Mouse (Mus musculus) central nervous system, embryonic 14 days (tissue): ENCODE data around the gene Zfp143. TPM values are rescaled to one million over a fixed set of nuclear protein-coding genes. Genes with fewer than 3 reads are reported as not detected.

Experiments used
- polyA plus RNA-seq: library from polyadenylated mRNA; depleted of rRNA; stranded (reverse); fragments of >200 nt; gene quantifications from 2 replicates; pipeline ENCODE4 v1.2.3, GENCODE M21; 2012; rRNA removed

Gene Zfp143
- polyA plus RNA-seq, result 22.7 and 23.2 TPM in 2 replicates

GRCm38 (mm10) chr7:110061199-110061751 is at the start of gene Zfp143:
Gene Zfp143, plus strand, starts transcription at chr7:110061217.

GRCm38 (mm10) chr7:110018117-110018630 is 42.8 kb upstream of the Zfp143 start, which contains the start of gene Ipo7:
Gene Ipo7, plus strand, starts transcription at chr7:110018274.

GRCm38 (mm10) chr7:110121516-110122288 is 60.7 kb downstream of the Zfp143 start, which contains the start of gene Wee1:
Gene Wee1, plus strand, starts transcription at chr7:110122046.

Other genes starting within 250 kb of the Zfp143 start
- gene Scube2, start 195.5 kb upstream of the Zfp143 start, polyA plus RNA-seq, result 0.58 and 1.4 TPM in 2 replicates
- gene Dennd5a, start 100.7 kb upstream of the Zfp143 start, polyA plus RNA-seq, result 121 and 134 TPM in 2 replicates
- 43.3 and 46.8 TPM in 2 replicates for gene Tmem41b, start 74.3 kb upstream of the Zfp143 start, polyA plus RNA-seq
- gene Ipo7, start 42.9 kb upstream of the Zfp143 start, polyA plus RNA-seq, result 50.1 and 57.8 TPM in 2 replicates
- gene Wee1, start 60.8 kb downstream of the Zfp143 start, polyA plus RNA-seq, result 14.5 and 16.2 TPM in 2 replicates
- gene Swap70, start 160.5 kb downstream of the Zfp143 start, polyA plus RNA-seq, result 9.0 and 10.9 TPM in 2 replicates